Mouse (Mus musculus): Measurements from ENCODE around the gene Opn1sw.
"Not testable (repeated sequence)": the region's sequence is repeated elsewhere in the genome, so short reads cannot be mapped to it uniquely, and the experiment has no call there.

The Opn1sw gene

GRCm38 (mm10) chr6:29347189-29347588, 41.1 kb downstream of the Opn1sw start:
- no peak for DNase-seq (ENCODE audit: low read depth, low spot score)

- DNase-seq (ENCODE audit: low read depth, low spot score) = not testable (repeated sequence)
Observed at GRCm38 (mm10) chr6:29346512-29346911, 41.8 kb downstream of the Opn1sw start.

DNA sequence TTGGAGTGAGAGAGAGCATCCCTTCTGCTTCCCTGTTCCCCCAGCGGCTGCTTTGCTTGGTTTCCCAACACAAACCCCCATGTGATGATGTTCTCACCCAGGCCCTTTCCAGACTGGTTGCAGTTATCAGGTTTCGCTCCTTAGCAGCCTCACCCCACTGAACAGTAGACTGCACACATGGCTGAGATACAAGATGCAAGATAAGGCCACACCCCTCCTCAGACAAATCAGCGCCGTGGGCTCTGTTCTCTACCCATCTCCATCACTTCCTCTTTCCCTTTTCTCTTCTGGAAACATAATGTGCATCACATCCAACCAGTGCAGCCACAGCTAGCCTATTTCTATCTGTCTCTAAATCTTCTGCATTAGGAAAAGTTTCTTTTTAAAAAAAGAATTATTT, 58.8 kb downstream of the Opn1sw start:
- DNase-seq (ENCODE audit: low read depth, low spot score) = no peak

- DNase-seq (ENCODE audit: low read depth, low spot score) = no peak
Observed at GRCm38 (mm10) chr6:29326961-29327360, 61.3 kb downstream of the Opn1sw start.

Measured in brain, adult 2 months (tissue).